Mouse (Mus musculus) testis, postnatal 10 days (tissue): ENCODE results near the gene Cd93.

Source experiments
- DNase-seq: peaks from one replicate; pipeline ENCODE4 v3.0.0; 2021; ENCODE audit warnings: low spot score

Cd93 gene

DNA sequence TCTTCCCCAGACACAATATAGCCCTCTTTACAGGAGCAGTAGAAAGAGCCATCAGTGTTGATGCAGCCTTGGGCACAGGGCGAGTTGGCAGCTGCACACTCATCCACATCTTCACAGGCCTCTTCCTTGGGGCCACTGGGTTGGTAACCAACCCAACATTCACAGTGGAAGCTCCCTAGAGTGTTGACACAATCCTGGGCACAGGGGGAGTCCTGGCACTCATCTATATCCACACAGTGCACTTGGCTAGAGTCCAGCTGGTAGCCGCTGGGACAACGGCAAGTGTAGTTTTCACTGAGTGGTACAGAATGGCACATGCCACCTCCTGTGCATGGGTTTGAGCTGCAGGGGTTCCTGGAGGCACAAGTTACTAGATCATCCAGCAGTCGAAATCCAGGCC, 1.2 kb downstream of the Cd93 start:
- DNase-seq = no peak

DNA sequence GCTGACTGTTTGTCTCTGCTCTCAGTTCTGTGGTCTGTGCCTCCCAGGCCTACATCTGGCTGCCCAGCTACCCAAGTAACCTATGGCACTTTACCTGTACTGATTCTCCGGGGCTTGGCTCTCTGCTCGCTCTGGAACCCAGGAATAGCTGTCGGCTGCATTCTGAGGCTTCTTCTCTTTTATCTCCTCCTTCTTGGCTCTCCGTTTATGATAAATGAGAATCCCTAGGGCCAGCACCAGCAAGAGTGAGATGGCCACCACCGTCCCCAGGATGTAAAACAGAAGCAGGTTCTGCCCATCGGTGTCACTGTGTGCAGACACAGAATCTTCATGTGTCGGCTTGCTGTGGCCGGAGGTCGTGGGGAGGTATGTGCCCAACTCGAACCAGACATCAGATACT, 1.9 kb downstream of the Cd93 start:
- DNase-seq = no peak

DNA sequence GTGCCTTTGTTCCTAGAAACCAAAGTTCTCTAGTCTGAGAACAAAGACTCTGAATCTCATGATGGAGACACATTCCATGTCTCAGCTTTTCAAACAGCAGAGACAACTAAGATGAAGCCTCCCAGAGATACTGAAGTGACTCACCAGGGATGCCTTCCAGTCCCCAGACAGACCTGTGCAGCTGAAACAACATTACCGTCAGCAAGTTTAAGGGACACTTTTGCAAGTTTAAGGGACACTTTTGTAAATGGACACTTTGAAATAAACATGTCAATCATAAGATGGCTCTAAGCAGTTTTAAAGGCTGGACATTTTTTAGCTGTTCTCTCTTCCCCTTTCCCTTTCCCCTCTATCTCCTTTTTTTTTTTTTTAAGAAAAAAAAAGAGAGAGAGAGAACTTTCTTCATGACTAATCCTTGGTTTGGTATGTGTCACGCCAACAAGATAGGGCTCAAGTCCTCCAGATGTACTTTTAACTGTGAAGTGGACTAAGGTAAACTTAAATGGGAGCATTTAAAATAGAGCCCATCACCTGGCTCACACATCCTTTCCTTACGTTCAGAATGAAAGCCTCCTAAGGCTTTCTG, 3.6 kb downstream of the Cd93 start:
- no peak for DNase-seq

DNA sequence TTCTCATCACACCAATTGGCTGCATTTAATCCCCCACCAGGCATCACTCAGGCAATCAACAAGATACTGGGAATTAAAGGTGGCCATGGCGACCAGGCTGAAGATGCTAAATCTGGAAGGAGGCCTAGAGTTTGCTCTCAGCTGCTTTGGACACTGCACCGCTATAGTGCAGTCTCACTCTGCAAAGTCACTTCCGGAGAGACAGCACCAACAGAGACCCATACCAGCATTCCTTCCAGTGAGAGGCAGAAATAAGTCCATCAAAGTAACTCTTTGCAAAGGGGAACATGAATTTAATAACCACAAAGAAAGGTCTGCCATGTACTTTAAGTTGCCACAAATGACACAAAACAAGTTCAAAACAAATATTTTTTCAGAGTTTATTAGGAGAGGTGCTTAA, 7.1 kb downstream of the Cd93 start:
- DNase-seq = no peak

DNA sequence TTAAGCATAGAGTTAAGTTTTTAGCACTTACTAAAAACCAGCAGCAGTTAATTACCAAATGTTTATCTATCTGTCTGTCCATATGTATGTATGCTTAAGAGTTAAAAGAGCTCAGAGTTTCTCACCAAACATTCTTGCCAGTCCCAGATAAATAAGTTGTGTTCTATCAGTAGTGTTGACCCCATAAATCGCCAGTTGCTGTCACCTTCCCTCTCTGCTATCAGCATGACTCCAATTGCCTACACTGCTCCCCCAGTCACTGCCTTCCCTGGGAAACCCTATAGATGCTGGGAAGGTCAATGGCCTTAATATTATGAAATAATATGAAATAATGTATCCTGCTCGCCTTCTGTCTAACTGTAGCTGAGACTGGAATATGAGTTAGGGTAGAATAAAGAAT, 11.0 kb downstream of the Cd93 start:
- no peak for DNase-seq

DNA sequence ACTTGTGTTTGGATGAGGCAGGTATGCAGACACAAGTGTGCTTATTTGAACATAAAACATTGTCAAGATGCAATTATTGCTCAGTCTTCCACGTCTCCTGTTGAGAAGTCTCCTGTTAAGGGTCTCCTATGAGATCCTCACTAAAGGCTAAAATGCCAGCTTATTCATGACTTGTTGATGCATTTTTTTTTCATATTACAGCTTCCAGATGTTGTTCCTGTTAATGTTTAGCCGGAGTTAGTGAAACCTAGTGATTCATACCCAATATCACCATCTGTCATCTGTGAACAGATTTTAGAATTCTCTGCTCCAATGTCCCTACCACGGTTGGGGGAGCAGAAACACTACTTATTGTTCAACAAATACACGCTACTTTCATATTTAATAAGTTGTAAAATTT, 12.4 kb downstream of the Cd93 start:
- no peak for DNase-seq

DNA sequence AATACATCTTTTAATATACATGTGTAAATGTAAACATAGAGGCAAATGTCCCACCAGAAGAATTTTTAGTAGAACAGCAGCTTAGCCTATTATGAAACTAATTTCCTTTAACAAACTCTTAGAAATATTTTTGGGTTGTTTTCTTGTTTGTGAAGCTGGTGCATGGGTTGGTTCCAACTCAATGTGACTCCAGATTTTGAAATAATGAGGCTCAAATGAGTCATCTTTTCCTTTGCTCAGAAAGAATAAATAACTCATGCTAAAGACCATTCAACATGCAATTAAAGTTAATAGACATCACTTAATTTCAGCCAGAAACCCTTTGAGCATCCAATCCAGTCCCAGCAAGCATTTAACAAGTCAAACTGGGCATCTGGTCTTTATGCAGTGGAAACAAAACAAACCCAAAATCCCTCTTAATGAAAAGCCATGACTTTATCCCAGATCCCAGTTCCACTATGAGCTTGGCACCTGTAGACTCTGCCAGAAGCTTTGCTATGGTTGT, 14.3 kb downstream of the Cd93 start:
- no peak for DNase-seq

DNA sequence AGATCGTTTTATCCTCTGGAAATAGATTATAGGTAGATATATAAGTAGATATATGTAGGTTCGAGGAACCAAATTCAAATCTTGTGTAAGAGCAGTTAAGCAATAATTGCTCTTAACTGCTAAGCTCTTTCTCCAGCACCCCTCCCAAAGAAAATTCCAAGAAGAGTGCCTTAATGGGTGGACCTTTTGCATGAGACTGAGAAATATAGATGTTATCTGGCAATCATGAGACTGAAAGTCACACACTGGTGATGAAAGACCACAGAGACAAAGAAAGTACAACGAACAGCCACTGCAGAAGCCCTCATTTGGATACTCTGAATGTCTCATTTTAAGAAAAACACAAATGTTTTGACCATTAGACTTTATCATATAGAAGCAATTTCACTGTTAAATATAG, 14.8 kb downstream of the Cd93 start:
- DNase-seq = no peak

DNA sequence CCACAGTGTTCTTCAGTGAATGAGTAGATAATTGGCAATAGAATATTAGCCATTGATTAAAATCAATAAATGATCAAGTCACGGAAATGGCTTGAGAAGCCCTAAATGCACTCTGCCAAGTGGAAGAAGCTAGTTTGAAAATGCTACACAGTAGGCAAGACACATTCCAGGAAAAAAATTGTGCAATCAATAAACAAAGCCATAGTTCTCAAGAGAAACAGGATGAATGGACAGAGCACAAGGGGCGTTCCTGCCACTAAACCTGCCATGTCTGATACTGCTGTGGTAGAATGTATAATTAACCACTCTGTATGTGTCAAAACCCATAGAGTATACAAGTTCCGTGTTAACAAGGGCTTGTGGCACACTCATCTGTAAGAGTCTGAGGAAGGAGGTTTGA, 15.8 kb downstream of the Cd93 start:
- no peak for DNase-seq

DNA sequence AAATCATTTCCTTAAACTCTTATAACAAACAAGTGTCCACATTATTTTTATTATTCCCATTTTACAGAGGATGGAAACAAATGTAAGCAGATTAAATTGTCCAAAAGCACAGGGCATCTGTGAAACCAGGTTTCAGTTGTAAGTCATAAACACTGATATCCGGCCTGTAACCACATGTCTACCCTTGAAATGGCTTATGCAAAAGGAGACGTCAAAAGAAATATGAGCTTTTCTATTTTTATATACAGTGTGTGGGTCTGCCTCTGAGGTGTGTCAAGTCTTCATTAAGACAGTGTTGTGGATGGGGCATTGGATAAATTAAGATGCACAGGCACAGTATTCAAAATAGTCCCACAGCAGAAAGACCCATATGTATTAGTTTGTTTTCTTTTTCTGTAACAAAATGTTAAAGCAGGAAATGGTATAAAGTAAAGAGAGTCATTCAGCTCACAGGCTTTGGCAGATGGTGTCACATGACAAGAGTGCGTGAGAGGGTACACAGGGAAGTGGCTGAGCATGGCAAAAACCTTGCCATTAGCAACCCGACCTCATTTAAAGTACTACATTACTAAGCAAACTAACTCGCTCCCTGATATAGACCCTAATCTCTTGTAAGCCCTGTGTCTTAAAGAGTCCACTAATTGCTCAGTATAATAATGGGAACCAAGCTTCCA, 17.5 kb downstream of the Cd93 start:
- DNase-seq = no peak

DNA sequence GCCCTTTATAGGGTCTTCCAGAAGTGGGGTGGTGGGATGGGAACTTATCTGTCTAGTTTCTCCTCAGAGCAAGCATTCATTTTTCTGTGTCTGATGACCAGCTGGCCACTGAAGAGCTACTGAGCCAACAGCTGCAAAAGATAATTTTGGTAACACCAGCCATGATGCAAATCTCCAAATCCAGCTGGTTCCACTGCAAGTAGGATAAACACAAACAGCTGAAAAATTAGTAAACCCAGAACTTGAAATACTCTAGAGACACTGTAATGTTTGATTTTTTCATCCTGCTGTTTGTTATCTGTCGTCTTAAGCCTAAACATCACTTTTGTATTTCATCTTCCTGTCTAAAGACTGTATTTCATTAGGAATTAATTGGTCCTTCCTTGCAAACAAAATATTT, 21.7 kb downstream of the Cd93 start:
- DNase-seq = no peak

DNA sequence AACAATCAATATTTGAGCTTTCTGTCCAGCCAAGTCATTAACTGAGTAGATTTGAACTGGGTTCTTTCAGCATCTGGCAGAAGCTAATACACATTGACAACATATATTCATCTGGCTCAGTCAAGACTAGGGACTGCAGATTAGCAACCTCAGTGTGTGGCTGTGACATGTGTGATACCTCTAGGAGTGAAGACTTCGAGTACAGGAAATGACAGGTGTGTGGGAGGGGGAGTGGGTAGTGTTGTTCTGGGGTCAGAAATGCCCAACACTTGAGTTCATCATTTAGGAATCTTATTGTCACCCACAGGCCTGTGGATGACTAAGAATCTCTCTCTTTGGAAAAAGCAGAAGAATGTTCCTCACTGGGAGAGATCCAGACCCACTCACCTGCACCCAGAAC, 22.3 kb downstream of the Cd93 start:
- no peak for DNase-seq

DNA sequence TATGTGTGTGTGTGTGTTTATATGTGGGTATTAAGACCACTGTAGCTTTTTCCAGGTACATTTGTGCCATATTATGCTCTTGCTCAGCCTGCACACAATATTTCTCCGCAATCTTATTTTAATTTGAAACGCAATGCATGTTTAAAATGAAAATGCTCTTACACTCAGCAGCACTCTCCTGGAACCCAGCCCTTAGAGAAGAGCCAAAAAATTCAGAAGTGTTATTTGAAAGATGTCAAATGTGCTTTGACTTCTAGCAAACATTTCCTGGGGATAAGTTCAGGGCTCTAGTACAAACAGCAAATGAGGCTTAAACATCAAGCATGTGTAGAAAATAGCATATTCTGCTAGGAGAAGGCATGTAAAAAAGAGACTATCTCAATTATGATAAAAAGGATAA, 23.6 kb downstream of the Cd93 start:
- no peak for DNase-seq

DNA sequence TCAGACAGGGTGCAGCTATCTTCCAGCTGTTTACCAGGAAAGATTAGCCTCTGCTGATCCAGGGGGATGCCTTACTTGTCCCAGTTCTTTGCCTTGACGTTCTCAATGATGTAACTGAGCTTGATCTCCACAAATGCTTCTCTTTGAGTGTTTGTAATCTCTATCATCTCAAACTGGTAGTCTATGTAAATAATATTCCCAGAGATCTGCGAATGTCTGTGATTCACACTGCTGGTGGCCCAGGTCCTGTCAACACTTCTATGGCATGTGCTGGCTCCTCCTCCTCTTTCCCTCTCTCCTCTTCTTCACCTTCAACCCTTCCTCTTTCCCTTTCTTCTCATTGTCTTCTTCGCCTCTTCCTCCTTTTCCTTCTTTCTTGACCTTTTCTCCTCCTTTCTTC, 24.2 kb downstream of the Cd93 start:
- no peak for DNase-seq

DNA sequence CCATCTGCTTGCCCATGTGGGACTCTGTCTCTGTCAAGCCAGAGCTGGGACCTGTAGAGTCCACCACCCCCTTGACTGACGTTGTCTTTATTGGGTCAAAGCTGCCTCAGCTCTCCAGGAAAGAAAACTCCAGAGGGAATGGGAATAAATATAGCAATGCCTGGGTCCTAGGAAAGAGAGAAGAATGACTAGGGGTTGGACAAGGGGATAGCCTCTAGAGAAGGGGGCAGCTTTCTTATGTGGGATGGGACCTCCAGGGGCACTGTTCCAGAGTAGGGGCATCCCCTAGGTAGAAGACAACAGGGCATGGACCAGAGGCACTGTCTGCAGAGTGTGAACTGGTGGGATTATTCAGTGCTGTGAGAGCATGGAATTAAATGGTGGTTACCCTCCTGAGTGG, 33.5 kb downstream of the Cd93 start:
- no peak for DNase-seq

DNA sequence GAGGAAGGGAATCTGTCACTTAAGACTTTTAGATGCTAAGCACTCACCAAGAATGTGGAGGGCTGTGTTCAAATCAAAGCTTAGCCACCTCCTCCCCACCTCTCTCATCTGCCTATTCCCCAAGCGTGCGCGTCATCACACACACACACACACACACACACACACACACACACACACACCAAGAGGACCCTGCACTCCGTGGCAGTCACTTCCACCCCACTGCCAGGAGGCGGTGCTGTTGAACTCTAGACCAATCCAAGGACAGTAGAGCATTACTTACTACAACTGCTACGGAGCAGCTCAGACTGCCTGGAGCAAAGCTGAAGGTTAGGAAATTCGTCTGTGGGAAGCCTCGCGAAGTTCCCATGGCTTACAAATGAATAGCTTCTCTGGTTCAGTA, 34.2 kb downstream of the Cd93 start:
- DNase-seq = peak; percentile 90

DNA sequence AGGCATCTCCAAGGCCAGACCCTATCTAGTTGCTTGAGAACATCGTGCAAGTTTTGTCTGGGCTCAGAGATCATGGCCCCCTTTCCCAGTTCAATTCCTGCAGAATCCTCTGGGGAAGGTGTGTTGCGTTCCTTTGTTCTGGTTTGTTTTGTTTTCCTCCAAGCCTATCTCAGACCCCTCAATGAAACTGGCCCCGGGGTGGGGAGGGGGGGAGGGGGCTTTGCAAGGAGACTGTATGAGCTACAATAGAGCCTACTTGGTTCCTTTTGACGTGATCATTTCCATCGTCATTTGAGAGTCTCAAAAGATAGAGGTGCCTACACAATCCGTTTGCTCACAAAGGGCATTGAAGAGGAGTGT, 34.6 kb downstream of the Cd93 start:
- no peak for DNase-seq

DNA sequence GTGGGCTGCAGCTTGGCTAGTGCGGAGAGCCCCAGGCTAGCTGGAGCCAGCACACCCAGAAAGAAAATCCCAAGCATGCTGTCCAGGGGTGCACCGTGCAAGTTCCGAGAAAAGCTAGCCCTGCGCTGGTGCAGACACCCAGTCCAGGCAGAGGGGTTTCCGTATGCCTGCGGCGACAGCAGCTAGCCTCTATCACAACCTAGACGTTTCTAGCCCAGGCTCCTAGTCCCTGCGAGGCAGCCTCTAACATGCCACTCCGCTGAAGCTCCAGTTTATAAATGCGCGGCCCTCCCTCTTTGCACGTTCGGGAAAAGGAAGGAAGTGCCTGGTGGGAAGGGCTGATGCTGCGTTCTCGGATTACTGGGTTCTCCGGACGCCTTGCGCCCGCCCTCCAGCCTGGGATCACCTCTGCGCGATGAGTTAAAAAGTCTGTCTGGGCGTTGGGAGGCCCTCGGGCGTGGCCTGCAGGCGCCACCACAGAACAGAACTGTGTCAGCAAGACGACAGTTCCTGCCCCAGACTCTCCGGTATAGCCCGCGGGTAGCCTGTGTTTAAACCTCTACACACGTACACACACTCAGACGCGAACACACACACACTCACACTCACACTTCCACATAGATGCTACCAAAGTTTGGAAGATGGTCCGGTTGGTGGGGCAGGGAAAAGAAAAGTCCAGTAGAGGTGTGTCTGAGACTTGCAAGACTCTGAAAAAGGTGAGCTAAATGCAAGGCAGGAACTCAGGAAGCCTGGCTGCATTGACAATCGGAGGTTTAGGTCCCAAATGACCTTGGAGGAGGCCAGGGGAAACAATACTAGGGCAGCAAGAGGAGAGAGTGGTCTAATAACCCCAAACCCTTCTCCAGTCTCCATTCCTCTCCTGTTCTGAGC, 35.2 kb downstream of the Cd93 start, which contains the start of gene Thbd:
Thbd (minus strand) TSS at position 319 of the 891 bp plus-strand sequence.
- peak; percentile 70 for DNase-seq

DNA sequence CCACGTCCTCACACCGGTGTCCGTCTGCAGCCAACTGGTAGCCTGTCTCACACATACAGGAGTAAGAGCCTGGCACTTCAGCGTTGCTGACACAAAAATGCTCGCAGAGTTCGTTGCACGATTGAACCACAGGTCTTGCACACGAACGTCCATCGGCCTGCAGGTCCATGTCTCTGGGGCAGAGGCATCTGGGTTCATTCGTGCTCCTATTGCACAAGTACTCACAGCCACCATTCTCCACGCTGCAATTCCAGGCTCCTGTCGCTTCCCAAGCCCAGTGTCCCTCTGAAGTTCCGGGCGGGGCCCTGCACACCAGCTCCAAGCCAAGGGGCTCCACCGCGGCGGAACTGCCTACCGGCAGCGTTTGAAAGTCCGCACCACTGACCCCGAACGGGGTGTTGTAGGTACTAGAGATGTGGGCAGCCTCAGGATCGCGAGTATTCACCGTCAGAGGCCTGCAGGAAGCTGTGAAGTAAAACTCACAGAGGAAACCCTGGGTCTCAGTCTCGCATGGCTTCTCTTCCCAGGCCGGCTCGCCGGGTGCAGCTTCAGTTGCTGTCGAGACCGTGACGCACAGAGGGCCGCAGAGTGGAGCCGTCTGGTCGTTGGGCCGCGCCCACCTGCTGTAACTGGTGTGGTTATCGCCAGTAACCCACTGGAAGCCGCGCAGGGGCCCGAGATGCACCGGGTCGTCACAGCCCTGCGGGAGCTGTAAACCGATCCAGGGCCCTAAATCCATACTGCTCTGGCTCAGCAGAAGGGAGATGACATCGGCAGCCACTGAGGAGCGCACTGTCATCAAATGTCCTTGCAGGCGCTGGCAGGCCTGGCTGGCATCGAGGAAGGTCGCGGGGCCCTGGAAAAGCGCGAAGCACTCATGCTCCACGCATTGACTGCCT, 36.1 kb downstream of the Cd93 start:
- DNase-seq = peak; percentile 64

DNA sequence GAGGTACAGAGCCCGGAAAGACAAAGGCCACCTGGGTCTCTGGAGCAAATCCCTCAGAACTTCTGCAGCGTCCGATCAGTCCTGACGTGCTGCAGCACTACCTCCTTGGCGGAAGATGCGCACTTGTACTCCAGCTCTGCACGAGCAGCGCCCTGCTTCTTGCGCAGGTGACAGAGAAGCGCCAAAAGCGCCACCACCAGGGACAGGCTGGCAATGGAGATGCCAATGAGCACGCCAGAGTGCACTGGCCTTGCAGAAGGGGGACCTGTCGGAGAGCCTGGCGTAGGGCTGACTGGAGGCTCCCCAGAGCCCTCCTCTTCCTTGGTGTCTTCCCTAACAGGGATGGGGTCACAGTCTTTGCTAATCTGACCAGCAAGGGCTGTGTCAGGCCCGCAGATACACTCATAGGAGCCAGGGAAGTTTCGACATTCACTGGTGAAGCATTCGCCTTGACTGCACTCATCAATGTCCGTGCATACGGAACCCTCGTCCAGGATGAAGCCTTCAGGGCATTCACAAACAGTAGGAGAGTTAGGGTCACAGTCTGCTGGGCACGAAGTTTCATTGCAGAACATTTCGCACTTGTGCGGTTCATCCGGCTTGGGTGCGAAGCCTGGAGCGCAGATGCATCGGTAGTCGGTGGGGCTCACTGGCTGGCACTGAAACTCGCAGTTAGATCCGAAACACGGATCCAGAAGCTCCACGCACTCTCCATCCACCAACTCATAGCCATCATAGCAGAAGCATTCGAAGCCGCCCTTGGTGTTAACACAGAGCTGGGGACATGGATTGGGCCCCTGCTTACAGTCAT, 37.0 kb downstream of the Cd93 start:
- peak; percentile 50 for DNase-seq

DNA sequence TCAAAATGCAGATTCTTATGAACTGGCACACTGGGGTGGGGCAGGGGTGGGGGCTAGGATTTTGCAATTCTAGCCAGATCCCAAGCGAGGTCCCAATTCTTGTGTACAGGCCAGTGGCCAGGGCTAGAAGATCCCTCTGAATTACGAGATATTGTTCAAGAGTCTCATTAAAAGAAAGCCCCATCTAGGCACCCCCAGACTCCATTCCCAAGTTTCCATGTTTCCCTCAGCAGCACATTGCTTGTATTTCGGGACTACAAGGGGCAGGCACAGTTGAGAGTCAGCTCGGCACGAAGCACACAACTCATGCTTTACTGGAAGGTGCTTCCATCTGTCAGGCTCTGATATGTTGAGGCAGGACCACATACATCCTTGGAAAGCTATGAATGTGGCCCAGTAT, 38.5 kb downstream of the Cd93 start:
- DNase-seq = no peak
